Mouse (Mus musculus) midbrain, embryonic 14.5 days (tissue): ENCODE results near the gene Eva1b. TPM values are rescaled to one million over a fixed set of nuclear protein-coding genes. Genes with fewer than 3 reads are reported as not detected.
A peak's percentile ranks its signal among the peaks of the same experiment; 100 is the strongest.

ENCODE experiments used
- ATAC-seq: fragments of 200-750 bp; cut with Nextera tagmentation; 2 replicates; pipeline ENCODE4 v1.8.0; 2017; ENCODE audit warnings: moderate number of reproducible peaks, moderate library complexity; ENCODE audit not compliant: low FRiP score, low TSS enrichment
- DNase-seq: peaks from one replicate; pipeline ENCODE4 v3.0.0-alpha.2; 2015
- H3K27ac ChIP-seq: fragments of 300-500 bp; sonication (generic); replicated peaks from 2 replicates; pipeline ENCODE4 v1.5.1; 2014; ENCODE audit warnings: mild to moderate bottlenecking, low read depth, low read length, moderate library complexity
- H3K27me3 ChIP-seq: fragments of 300-500 bp; sonication (generic); 2 replicates; pipeline ENCODE4 v1.6.1; 2014; ENCODE audit warnings: low read length, control low read depth, mixed read lengths; ENCODE audit not compliant: control insufficient read depth, insufficient read depth
- H3K36me3 ChIP-seq: fragments of 300-500 bp; sonication (generic); 2 replicates; pipeline ENCODE4 v1.6.1; 2014; ENCODE audit warnings: low read length, control low read depth; ENCODE audit not compliant: control insufficient read depth, insufficient read depth
- H3K4me1 ChIP-seq: fragments of 300-500 bp; sonication (generic); 2 replicates; pipeline ENCODE4 v1.6.1; 2014; ENCODE audit warnings: mild to moderate bottlenecking, antibody characterized with exemption, low read length, control low read depth; ENCODE audit not compliant: control insufficient read depth, insufficient read depth
- H3K4me2 ChIP-seq: fragments of 300-500 bp; sonication (generic); 2 replicates; pipeline ENCODE4 v1.6.1; 2014; ENCODE audit warnings: mild to moderate bottlenecking, low read length, moderate library complexity
- H3K4me3 ChIP-seq: fragments of 300-500 bp; sonication (generic); replicated peaks from 2 replicates; pipeline ENCODE4 v1.5.1; 2014; ENCODE audit warnings: low read depth, low read length
- H3K9ac ChIP-seq: fragments of 300-500 bp; sonication (generic); replicated peaks from 2 replicates; pipeline ENCODE4 v1.6.1; 2014; ENCODE audit warnings: mild to moderate bottlenecking, low read length, moderate library complexity
- H3K9me3 ChIP-seq: fragments of 300-500 bp; sonication (generic); 2 replicates; pipeline ENCODE4 v1.6.1; 2016; ENCODE audit warnings: low read length, control low read depth, mixed read lengths; ENCODE audit not compliant: control insufficient read depth
- WGBS: fragments of 180-500 bp; shearing (Covaris S2); extraction: QIAGEN DNeasy Blood & Tissue Kit; methylation state at CpG from one replicate; pipeline ENCODE4 v1.1.7; 2014; 5-methylcytosine and 5-hydroxymethylcytosine counted together
- polyA plus RNA-seq: library from polyadenylated mRNA; unstranded; fragments of >200 nt; fragmentation: Nextera tagmentation; extraction: Ambion mirVana; gene quantifications from 2 replicates; pipeline ENCODE4 v1.2.1, GENCODE M21; 2014

The Eva1b gene
- polyA plus RNA-seq, 1 experiment from 2014 or later = 12.3 TPM

- Histone ChIP-seq H3K27me3 (no peaks in the 10 kb centered on the region), H3K4me2 (no peak overlapping the region), H3K9me3 (peaks cover 7% of the 10 kb centered on the region), H3K27ac (no peak overlapping the region), H3K9ac (no peak overlapping the region), H3K4me3 (no peak overlapping the region), H3K4me1 (no peaks in the 10 kb centered on the region), H3K36me3 (peaks cover 17% of the 10 kb centered on the region; the same call in 1 of the 2 replicates)
- WGBS = 83% methylated on average over 8 of the region's 8 CpGs
- DNase-seq (no peak), ATAC-seq (no peak)
These were observed 30.4 kb upstream of the Eva1b start for GRCm38 (mm10) chr4:126117116-126117515.

- H3K4me3 ChIP-seq = no peak overlapping the region
- no peaks in the 10 kb centered on the region for H3K27me3 ChIP-seq
- no peak overlapping the region for H3K27ac ChIP-seq
- 0 out of 2 replicates have a peak overlapping the region, but pooled peaks have one; percentile 17 for H3K9ac ChIP-seq
- 79% methylated on average over 4 of the region's 4 CpGs for whole genome bisulfite sequencing
- no peaks in the 10 kb centered on the region for H3K4me1 ChIP-seq
- H3K36me3 ChIP-seq = peaks cover 18% of the 10 kb centered on the region; the same call in 1 of the 2 replicates
- ATAC-seq (no peak), DNase-seq (no peak)
- no peak overlapping the region for H3K4me2 ChIP-seq
- H3K9me3 ChIP-seq = peaks cover 7% of the 10 kb centered on the region
These were observed 28.9 kb upstream of the Eva1b start for GRCm38 (mm10) chr4:126118651-126119050.

- 95% methylated on average over 1 of the region's 1 CpGs for WGBS
- Histone ChIP-seq H3K9me3 (peaks cover 7% of the 10 kb centered on the region), H3K9ac (no peak overlapping the region), H3K4me2 (no peak overlapping the region), H3K27me3 (no peaks in the 10 kb centered on the region), H3K4me3 (no peak overlapping the region), H3K27ac (no peak overlapping the region), H3K36me3 (peaks cover 21% of the 10 kb centered on the region; the same call in 1 of the 2 replicates), H3K4me1 (no peaks in the 10 kb centered on the region)
- DNase-seq = no peak
- ATAC-seq = no peak
These were observed 28.5 kb upstream of the Eva1b start for GRCm38 (mm10) chr4:126119051-126119450.

- Histone ChIP-seq H3K27ac (no peak overlapping the region), H3K9me3 (peaks cover 7% of the 10 kb centered on the region), H3K4me2 (no peak overlapping the region), H3K9ac (no peak overlapping the region), H3K4me3 (no peak overlapping the region), H3K27me3 (no peaks in the 10 kb centered on the region), H3K4me1 (no peaks in the 10 kb centered on the region), H3K36me3 (peaks cover 31% of the 10 kb centered on the region)
- no peak for DNase-seq
- WGBS = 92% methylated on average over 5 of the region's 5 CpGs
- no peak for ATAC-seq
These were observed 27.5 kb upstream of the Eva1b start for GRCm38 (mm10) chr4:126120052-126120451.

- Histone ChIP-seq H3K4me3 (no peak overlapping the region), H3K9me3 (peaks cover 7% of the 10 kb centered on the region), H3K9ac (no peak overlapping the region), H3K27me3 (no peaks in the 10 kb centered on the region), H3K27ac (no peak overlapping the region), H3K4me1 (no peaks in the 10 kb centered on the region), H3K36me3 (peaks cover 36% of the 10 kb centered on the region), H3K4me2 (no peak overlapping the region)
- ATAC-seq (no peak), DNase-seq (no peak)
- 98% methylated on average over 2 of the region's 2 CpGs for WGBS
These were observed 27.0 kb upstream of the Eva1b start for GRCm38 (mm10) chr4:126120506-126120905.

GRCm38 (mm10) chr4:126123309-126124040 lies 24.1 kb upstream of the Eva1b start:
- WGBS = 89% methylated on average over 10 of the region's 10 CpGs
- H3K4me1 ChIP-seq = no peaks in the 10 kb centered on the region
- no peak overlapping the region for H3K9ac ChIP-seq
- ATAC-seq (no peak), DNase-seq (no peak)
- no peaks in the 10 kb centered on the region for H3K27me3 ChIP-seq
- H3K4me3 ChIP-seq = no peak overlapping the region
- no peak overlapping the region for H3K4me2 ChIP-seq
- H3K27ac ChIP-seq = no peak overlapping the region
- peaks cover 52% of the 10 kb centered on the region for H3K36me3 ChIP-seq
- H3K9me3 ChIP-seq = peaks cover 7% of the 10 kb centered on the region

GRCm38 (mm10) chr4:126130502-126130901 lies 17.0 kb upstream of the Eva1b start:
- 0 out of 2 replicates have a peak overlapping the region, but pooled peaks have one; percentile 14 for H3K27ac ChIP-seq
- ATAC-seq (no peak), DNase-seq (no peak)
- no peaks in the 10 kb centered on the region for H3K9me3 ChIP-seq
- H3K9ac ChIP-seq = no peak overlapping the region
- no peaks in the 10 kb centered on the region for H3K27me3 ChIP-seq
- 91% methylated on average over 11 of the region's 11 CpGs for WGBS
- H3K4me1 ChIP-seq = 0 out of 2 replicates have a peak, but pooled peaks cover 3% of the 10 kb centered on the region
- peaks cover 73% of the 10 kb centered on the region for H3K36me3 ChIP-seq
- no peak overlapping the region for H3K4me2 ChIP-seq
- H3K4me3 ChIP-seq = no peak overlapping the region

GRCm38 (mm10) chr4:126131290-126132121 lies 16.0 kb upstream of the Eva1b start:
- H3K9me3 ChIP-seq = no peaks in the 10 kb centered on the region
- no peak overlapping the region for H3K27ac ChIP-seq
- no peak overlapping the region for H3K9ac ChIP-seq
- no peak for ATAC-seq
- no peak overlapping the region for H3K4me2 ChIP-seq
- DNase-seq = peak; percentile 65
- H3K4me3 ChIP-seq = no peak overlapping the region
- H3K36me3 ChIP-seq = peaks cover 73% of the 10 kb centered on the region
- 0 out of 2 replicates have a peak, but pooled peaks cover 3% of the 10 kb centered on the region for H3K4me1 ChIP-seq
- no peaks in the 10 kb centered on the region for H3K27me3 ChIP-seq
- 64% methylated on average over 10 of the region's 10 CpGs for WGBS
